Mouse (Mus musculus): Measurements from ENCODE around the gene Slc37a4. TPM values are rescaled to one million over a fixed set of nuclear protein-coding genes. Genes with fewer than 3 reads are reported as not detected.
A peak's percentile ranks its signal among the peaks of the same experiment; 100 is the strongest.

Slc37a4 gene
- polyA plus RNA-seq, 1 experiment from 2014 or later, result 34.4 TPM

DNA sequence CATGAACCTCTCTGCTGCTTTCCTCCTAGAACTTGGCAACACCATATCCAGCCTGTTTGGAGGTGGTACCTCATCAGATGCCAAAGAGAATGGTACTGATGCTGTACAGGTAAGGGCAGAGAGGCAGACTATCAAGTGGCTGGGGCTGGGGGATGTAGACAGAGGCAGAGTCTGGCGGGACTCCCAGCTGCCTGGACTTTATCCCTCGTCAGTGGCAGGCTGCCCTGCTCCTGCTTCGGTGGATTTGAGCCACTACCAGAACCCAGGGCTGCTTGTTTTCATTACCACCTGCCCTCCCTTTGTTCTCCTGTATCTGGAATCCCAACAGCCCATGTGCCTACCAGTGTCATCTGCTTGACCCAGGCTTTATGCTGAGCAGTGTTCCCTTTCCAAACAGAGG lies 9.4 kb upstream of the Slc37a4 start:
- 87% methylated on average over 3 of the region's 3 CpGs for WGBS

DNA sequence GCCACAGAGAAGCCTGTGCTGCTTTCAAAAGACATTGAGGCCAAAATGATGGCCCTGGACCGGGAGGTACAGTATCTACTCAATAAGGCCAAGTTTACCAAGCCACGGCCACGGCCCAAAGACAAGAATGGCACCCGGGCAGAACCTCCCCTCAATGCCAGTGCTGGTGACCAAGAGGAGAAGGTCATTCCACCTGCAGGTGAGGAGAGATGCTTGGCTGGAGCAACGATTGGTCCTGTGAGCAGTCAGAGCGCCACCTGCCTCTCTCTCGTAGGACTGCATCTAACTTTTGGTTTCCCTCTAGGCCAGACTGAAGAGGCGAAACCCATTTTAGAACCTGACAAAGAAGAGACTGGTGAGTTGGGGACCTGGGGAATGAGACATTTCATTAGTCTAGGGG lies 7.4 kb upstream of the Slc37a4 start:
- H3K4me1 ChIP-seq (ENCODE audit: control insufficient read depth, insufficient read depth, low read length), result no peaks in the 10 kb centered on the region
- no peak overlapping the region for H3K9ac ChIP-seq (ENCODE audit: low read length)
- no peaks in the 10 kb centered on the region for H3K27me3 ChIP-seq (ENCODE audit: control insufficient read depth, insufficient read depth, low read length)
- H3K27ac ChIP-seq (ENCODE audit: low read length), result no peak overlapping the region
- no peak overlapping the region for H3K4me3 ChIP-seq (replicated peaks; ENCODE audit: low read length)
- ATAC-seq (ENCODE audit: insufficient read depth, low FRiP score), result 0 out of 2 replicates have a peak, but pooled peaks have one; percentile 6
- 54% methylated on average over 8 of the region's 8 CpGs for WGBS
- H3K36me3 ChIP-seq (ENCODE audit: control insufficient read depth, insufficient read depth, low read length), result peaks cover 34% of the 10 kb centered on the region
- no peaks in the 10 kb centered on the region for H3K9me3 ChIP-seq (replicated peaks; ENCODE audit: control insufficient read depth, low read length)
- H3K4me2 ChIP-seq (ENCODE audit: low read depth, low read length), result no peak overlapping the region

More for the DNA sequence above, 9.4 kb upstream of the Slc37a4 start:
- H3K27me3 ChIP-seq (ENCODE audit: control insufficient read depth, insufficient read depth, low read length), result no peaks in the 10 kb centered on the region
- no peaks in the 10 kb centered on the region for H3K9me3 ChIP-seq (replicated peaks; ENCODE audit: control insufficient read depth, low read length)
- ATAC-seq (ENCODE audit: insufficient read depth, low FRiP score), result no peak
- no peak overlapping the region for H3K4me3 ChIP-seq (replicated peaks; ENCODE audit: low read length)
- H3K27ac ChIP-seq (ENCODE audit: low read length), result no peak overlapping the region
- no peaks in the 10 kb centered on the region for H3K4me1 ChIP-seq (ENCODE audit: control insufficient read depth, insufficient read depth, low read length)
- peaks cover 48% of the 10 kb centered on the region for H3K36me3 ChIP-seq (ENCODE audit: control insufficient read depth, insufficient read depth, low read length)
- H3K9ac ChIP-seq (ENCODE audit: low read length), result no peak overlapping the region
- no peak overlapping the region for H3K4me2 ChIP-seq (ENCODE audit: low read depth, low read length)

DNA sequence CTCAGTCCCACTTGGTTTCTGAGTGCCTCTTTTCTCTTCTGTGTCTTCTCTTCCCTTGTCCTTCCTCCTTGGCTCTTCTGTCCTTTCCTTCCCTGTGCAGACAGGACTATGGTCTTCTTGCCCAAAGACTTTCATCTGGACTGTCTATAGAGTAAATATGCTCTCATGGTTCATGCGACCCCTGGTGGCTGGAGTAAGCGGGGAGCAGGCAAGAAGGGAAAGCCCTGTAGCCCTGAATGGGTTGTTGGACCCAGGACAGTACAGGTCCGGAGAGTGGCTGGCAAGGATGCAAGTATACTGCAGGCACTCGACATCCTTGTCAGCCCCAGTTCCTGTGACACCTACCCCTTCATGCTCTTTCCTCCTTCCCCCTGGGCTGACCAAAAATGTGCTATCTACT lies 5.2 kb upstream of the Slc37a4 start:
- Histone ChIP-seq H3K4me1 (ENCODE audit: control insufficient read depth, insufficient read depth, low read length) (no peaks in the 10 kb centered on the region), H3K27ac (ENCODE audit: low read length) (no peak overlapping the region), H3K4me2 (ENCODE audit: low read depth, low read length) (no peak overlapping the region), H3K4me3 (replicated peaks; ENCODE audit: low read length) (no peak overlapping the region), H3K9me3 (replicated peaks; ENCODE audit: control insufficient read depth, low read length) (no peaks in the 10 kb centered on the region), H3K36me3 (ENCODE audit: control insufficient read depth, insufficient read depth, low read length) (peaks cover 14% of the 10 kb centered on the region), H3K27me3 (ENCODE audit: control insufficient read depth, insufficient read depth, low read length) (no peaks in the 10 kb centered on the region), H3K9ac (ENCODE audit: low read length) (no peak overlapping the region)
- ATAC-seq (ENCODE audit: insufficient read depth, low FRiP score), result peak; percentile 44; the same call in 1 of the 2 replicates
- 40% methylated on average over 4 of the region's 4 CpGs for WGBS

DNA sequence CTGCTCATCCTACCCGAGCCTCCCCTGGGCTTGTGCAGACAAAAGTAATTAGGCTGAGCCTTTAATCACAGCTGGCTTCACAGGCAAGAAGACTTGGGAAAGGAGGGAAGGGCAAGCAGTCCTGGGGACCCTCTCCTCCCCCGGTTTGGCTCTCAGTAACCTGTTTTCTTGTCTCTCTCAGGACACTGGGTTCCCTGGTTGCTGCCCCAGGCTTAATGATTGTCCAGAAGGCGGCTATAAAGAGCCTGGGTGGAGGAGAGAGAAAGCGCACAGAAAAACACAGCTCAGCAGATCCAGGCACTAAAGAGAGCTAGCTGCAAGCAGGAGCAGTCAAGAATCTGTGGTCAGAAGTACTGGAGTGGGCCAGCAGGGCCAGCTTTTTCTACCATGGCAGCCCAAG lies 1.4 kb downstream of the Slc37a4 start:
- Histone ChIP-seq H3K36me3 (ENCODE audit: control insufficient read depth, insufficient read depth, low read length) (peaks cover 19% of the 10 kb centered on the region), H3K4me2 (ENCODE audit: low read depth, low read length) (peak overlapping the region; percentile 85), H3K9me3 (replicated peaks; ENCODE audit: control insufficient read depth, low read length) (no peaks in the 10 kb centered on the region), H3K4me3 (replicated peaks; ENCODE audit: low read length) (peak overlapping the region; percentile 86), H3K27ac (ENCODE audit: low read length) (peak overlapping the region; percentile 72), H3K4me1 (ENCODE audit: control insufficient read depth, insufficient read depth, low read length) (peaks cover 12% of the 10 kb centered on the region; the same call in 1 of the 2 replicates), H3K9ac (ENCODE audit: low read length) (peak overlapping the region; percentile 89), H3K27me3 (ENCODE audit: control insufficient read depth, insufficient read depth, low read length) (no peaks in the 10 kb centered on the region)
- WGBS, result 16% methylated on average over 4 of the region's 4 CpGs
- ATAC-seq (ENCODE audit: insufficient read depth, low FRiP score), result no peak

DNA sequence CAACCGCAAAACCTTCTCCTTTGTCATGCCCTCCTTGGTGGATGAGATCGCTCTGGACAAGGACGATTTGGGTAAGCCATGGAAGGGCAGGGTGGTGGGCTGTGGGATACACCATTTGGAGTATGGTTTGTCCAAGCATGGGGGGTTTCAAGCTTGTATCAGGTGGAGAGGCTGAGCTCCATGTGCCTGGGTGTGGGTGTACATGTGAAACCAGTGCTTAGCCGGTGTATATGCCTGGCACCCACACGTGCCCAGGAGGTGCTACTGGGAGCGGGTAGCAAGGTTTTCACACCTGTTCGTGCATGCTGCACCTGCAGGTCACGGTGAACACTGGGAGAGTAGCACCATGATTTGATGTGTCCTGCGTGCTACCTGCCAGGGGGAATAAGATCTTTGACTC lies 1.9 kb downstream of the Slc37a4 start:
- H3K27me3 ChIP-seq (ENCODE audit: control insufficient read depth, insufficient read depth, low read length), result no peaks in the 10 kb centered on the region
- H3K27ac ChIP-seq (ENCODE audit: low read length), result peak overlapping the region; percentile 72; the same call in 1 of the 2 replicates
- peaks cover 12% of the 10 kb centered on the region; the same call in 1 of the 2 replicates for H3K4me1 ChIP-seq (ENCODE audit: control insufficient read depth, insufficient read depth, low read length)
- no peaks in the 10 kb centered on the region for H3K9me3 ChIP-seq (replicated peaks; ENCODE audit: control insufficient read depth, low read length)
- ATAC-seq (ENCODE audit: insufficient read depth, low FRiP score), result no peak
- H3K9ac ChIP-seq (ENCODE audit: low read length), result peak overlapping the region; percentile 89
- peak overlapping the region; percentile 10; the same call in 1 of the 2 replicates for H3K4me3 ChIP-seq (replicated peaks; ENCODE audit: low read length)
- WGBS, result 79% methylated on average over 9 of the region's 9 CpGs
- H3K4me2 ChIP-seq (ENCODE audit: low read depth, low read length), result peak overlapping the region; percentile 85
- H3K36me3 ChIP-seq (ENCODE audit: control insufficient read depth, insufficient read depth, low read length), result peaks cover 19% of the 10 kb centered on the region

DNA sequence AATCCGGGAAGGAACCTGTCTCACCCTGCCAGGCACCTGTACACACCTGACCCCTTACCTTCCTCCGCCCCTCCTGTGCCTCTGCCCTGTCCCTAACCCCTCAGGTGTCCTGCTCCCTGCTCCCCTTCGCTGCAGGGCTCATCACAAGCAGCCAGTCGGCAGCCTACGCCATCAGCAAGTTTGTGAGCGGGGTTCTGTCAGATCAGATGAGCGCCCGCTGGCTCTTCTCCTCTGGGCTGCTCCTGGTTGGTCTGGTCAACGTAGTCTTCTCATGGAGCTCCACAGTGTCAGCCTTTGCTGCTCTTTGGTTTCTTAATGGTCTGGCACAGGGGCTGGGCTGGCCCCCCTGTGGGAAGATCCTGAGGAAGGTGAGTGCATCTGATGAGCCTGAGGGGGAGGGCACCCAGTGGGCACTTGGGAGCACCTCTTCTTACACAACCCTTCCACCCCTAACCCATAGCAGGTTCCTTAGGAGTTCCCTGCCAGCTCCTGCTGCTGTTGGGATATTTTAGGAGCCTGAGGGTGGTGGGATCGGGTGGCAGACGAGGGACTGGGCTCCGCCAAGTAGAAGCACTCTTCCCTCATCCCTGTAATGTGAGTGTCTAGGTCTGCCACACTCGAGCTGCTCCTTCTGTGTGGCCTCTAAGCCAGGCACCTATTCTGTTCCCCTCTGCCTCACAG lies 2.6 kb downstream of the Slc37a4 start:
- no peak overlapping the region for H3K27ac ChIP-seq (ENCODE audit: low read length)
- H3K4me3 ChIP-seq (replicated peaks; ENCODE audit: low read length), result no peak overlapping the region
- H3K4me2 ChIP-seq (ENCODE audit: low read depth, low read length), result no peak overlapping the region
- H3K4me1 ChIP-seq (ENCODE audit: control insufficient read depth, insufficient read depth, low read length), result peaks cover 12% of the 10 kb centered on the region; the same call in 1 of the 2 replicates
- 82% methylated on average over 13 of the region's 13 CpGs for WGBS
- H3K9me3 ChIP-seq (replicated peaks; ENCODE audit: control insufficient read depth, low read length), result no peaks in the 10 kb centered on the region
- 0 out of 2 replicates have a peak overlapping the region, but pooled peaks have one; percentile 2 for H3K9ac ChIP-seq (ENCODE audit: low read length)
- no peaks in the 10 kb centered on the region for H3K27me3 ChIP-seq (ENCODE audit: control insufficient read depth, insufficient read depth, low read length)
- peaks cover 19% of the 10 kb centered on the region for H3K36me3 ChIP-seq (ENCODE audit: control insufficient read depth, insufficient read depth, low read length)
- ATAC-seq (ENCODE audit: insufficient read depth, low FRiP score), result no peak

DNA sequence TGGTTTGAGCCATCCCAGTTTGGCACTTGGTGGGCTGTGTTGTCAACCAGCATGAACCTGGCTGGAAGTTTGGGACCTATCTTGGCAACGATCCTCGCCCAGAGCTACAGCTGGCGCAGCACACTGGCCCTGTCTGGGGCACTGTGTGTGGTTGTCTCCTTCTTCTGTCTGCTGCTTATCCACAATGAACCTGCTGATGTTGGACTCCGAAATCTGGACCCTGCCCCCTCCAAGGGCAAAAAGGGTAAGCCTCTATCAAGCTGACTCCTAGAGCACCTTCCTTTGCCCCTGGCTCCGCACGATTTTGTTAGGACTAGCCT lies 3.1 kb downstream of the Slc37a4 start:
- Histone ChIP-seq H3K36me3 (ENCODE audit: control insufficient read depth, insufficient read depth, low read length) (peaks cover 19% of the 10 kb centered on the region), H3K9ac (ENCODE audit: low read length) (no peak overlapping the region), H3K9me3 (replicated peaks; ENCODE audit: control insufficient read depth, low read length) (no peaks in the 10 kb centered on the region), H3K27ac (ENCODE audit: low read length) (no peak overlapping the region), H3K27me3 (ENCODE audit: control insufficient read depth, insufficient read depth, low read length) (no peaks in the 10 kb centered on the region), H3K4me1 (ENCODE audit: control insufficient read depth, insufficient read depth, low read length) (peaks cover 12% of the 10 kb centered on the region; the same call in 1 of the 2 replicates), H3K4me3 (replicated peaks; ENCODE audit: low read length) (no peak overlapping the region), H3K4me2 (ENCODE audit: low read depth, low read length) (no peak overlapping the region)
- 83% methylated on average over 6 of the region's 6 CpGs for WGBS
- no peak for ATAC-seq (ENCODE audit: insufficient read depth, low FRiP score)

DNA sequence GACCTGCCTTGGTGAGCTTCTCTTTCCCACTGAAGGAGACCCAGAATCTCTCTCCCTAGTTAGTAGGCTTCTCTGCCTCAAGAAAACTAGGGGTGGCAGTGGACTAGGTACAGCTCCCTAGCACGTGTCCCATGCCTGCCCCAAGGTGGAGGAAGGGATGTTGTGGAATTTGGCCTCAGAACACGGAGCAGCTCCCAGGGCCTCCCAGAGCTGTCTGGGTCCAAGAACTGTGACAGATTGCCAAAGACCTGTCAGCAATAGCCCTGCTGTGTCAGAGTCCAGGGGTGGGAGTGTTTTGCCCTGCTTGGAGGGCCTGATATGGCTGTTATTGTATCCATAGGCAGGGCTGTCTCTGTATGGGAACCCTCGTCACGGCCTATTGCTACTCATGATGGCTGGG lies 4.4 kb downstream of the Slc37a4 start:
- Histone ChIP-seq H3K9ac (ENCODE audit: low read length) (no peak overlapping the region), H3K4me1 (ENCODE audit: control insufficient read depth, insufficient read depth, low read length) (peaks cover 12% of the 10 kb centered on the region), H3K4me2 (ENCODE audit: low read depth, low read length) (no peak overlapping the region), H3K27me3 (ENCODE audit: control insufficient read depth, insufficient read depth, low read length) (no peaks in the 10 kb centered on the region), H3K27ac (ENCODE audit: low read length) (no peak overlapping the region), H3K36me3 (ENCODE audit: control insufficient read depth, insufficient read depth, low read length) (peaks cover 19% of the 10 kb centered on the region), H3K4me3 (replicated peaks; ENCODE audit: low read length) (no peak overlapping the region), H3K9me3 (replicated peaks; ENCODE audit: control insufficient read depth, low read length) (no peaks in the 10 kb centered on the region)
- 74% methylated on average over 4 of the region's 4 CpGs for WGBS
- no peak for ATAC-seq (ENCODE audit: insufficient read depth, low FRiP score)

DNA sequence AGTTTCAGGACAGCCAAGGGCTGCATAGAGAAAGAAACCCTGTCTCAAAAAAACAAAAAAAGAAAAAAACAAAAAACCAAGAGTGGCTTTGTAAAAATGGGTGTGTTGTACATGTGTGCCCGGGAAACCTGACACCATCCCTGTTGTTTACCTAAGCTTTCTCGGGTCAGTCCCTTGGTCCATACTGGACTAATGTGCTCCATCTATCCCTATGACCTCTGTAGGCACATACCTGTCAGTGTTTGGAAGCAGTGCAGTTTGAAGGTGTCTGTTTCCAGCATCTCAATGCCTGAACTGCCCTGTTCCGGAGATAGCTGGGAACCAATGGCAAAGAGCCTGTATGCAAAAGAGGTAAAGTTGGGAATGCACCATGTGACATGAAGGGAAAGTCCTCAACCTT lies 8.4 kb downstream of the Slc37a4 start:
- Histone ChIP-seq H3K9me3 (replicated peaks; ENCODE audit: control insufficient read depth, low read length) (no peaks in the 10 kb centered on the region), H3K9ac (ENCODE audit: low read length) (no peak overlapping the region), H3K4me2 (ENCODE audit: low read depth, low read length) (no peak overlapping the region), H3K4me1 (ENCODE audit: control insufficient read depth, insufficient read depth, low read length) (peaks cover 4% of the 10 kb centered on the region; the same call in 1 of the 2 replicates), H3K27ac (ENCODE audit: low read length) (no peak overlapping the region), H3K4me3 (replicated peaks; ENCODE audit: low read length) (no peak overlapping the region), H3K27me3 (ENCODE audit: control insufficient read depth, insufficient read depth, low read length) (no peaks in the 10 kb centered on the region), H3K36me3 (ENCODE audit: control insufficient read depth, insufficient read depth, low read length) (peaks cover 22% of the 10 kb centered on the region)
- WGBS, result 57% methylated on average over 3 of the region's 3 CpGs
- ATAC-seq (ENCODE audit: insufficient read depth, low FRiP score), result no peak

All from stomach, embryonic 16.5 days (tissue).